Mouse (Mus musculus) left cerebral cortex, postnatal 14 days (tissue): ENCODE measurements around the gene Serinc5. TPM values are rescaled to one million over a fixed set of nuclear protein-coding genes. Genes with fewer than 3 reads are reported as not detected.
"Not testable (repeated sequence)": the region's sequence is repeated elsewhere in the genome, so short reads cannot be mapped to it uniquely, and the experiment has no call there.

Source experiments
- DNase-seq, 2 experiments: peaks; one replicate each; pipeline ENCODE4 v3.0.0; 2021 to 2022; ENCODE audit warnings: low spot score in 2 of 2, mixed read lengths in 1 of 2
- intact Hi-C: fragments of 180-260 bp; cut with DNase I; formaldehyde crosslinking; loops from one replicate; pipeline ENCODE4 v1.15.1; 2025
- long read RNA-seq, 2 experiments: library from polyadenylated mRNA; stranded (forward); transcript quantifications; one replicate each; pipeline ENCODE4 v2.0.0; 2021
- total RNA-seq, 2 experiments: library from RNA; stranded (reverse); gene quantifications; 2 replicates each; pipeline ENCODE4 v1.2.3; 2021

Gene Serinc5
- total RNA-seq, result 10 to 100 TPM; 60.2 to 73.2 TPM
- long read RNA-seq, experiment 1, full-length matches to known transcripts, result 33 of 65 reads
- long read RNA-seq, experiment 1, partial matches to known transcripts, result 4 of 65 reads
- long read RNA-seq, experiment 1, other reads (novel, unspliced or antisense), result 28 of 65 reads
- long read RNA-seq, experiment 2, full-length matches to known transcripts, result 26 of 58 reads
- long read RNA-seq, experiment 2, partial matches to known transcripts, result 26 of 58 reads
- long read RNA-seq, experiment 2, other reads (novel, unspliced or antisense), result 6 of 58 reads

DNA sequence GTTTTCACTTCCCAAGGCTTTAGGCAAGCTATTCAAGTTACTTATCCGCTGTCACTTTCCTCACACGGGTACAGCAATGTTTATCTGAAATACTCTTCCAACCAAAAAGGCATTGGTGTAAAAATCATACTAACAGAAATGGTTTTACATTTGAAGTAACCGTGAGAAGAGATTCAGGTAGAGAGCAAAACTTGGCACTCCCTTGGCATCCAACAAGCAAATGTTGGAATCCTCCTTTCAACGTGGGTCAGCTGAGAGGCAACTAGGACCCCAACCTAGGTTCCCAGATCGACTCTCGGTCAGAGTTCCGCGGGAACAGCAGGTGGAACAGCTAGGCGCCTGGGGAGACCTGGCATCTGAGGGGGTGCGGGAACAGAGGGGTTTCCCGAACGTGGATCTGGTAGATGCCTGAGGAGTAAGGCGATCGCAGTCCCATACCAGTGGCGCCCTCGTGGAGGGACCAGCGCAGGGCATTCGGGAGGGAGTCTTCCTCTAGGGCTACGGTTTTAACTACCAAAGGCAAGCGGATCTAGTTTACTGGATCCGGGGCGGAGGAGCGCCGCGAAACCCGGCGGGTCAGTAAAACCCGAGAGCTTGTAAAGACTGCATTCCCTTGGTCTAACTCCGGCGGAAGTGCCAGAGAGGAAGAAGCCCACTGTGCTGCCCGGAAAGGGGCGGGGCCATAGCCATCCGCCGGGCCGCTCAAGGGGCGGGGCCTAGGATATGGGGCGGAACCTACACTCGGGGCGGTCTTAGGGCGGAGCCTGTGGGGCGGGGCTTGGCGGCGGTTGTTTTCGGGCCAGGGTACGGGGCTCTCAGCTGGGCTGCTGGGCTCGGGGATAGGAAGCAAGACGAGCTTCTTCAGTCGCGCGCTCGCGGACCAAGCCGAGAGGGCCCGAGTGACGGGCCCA, at the start of gene Serinc5:
TSS of gene Serinc5 (plus strand) at position 781 of the 911 bp plus-strand sequence.
- intact Hi-C loops, result loop anchor here (5.0 kb wide), 1 partner anchor 87 kb away; no protein-coding TSS in a partner anchor
- DNase-seq, result peak; percentile 95

DNA sequence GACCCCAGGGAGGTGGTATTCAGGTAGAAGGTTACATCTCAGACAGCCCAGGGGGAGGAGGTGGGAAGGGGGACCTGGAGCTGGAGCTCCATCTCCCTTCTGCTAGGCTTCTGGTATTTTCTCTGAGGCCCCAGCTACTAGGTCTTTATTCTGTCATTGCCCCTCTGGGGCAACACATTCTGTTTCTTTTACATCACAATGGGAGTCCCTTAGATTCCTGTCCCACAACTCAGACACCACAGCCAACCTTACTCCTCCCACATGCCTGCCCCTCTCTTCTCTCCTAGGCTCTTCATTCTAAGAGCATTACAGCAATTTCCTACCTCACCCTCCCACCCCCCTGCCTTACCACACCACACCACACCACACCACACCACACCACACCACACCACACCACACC, 34.8 kb upstream of the Serinc5 start, which contains the start of gene Spz1:
TSS of gene Spz1 (minus strand) at position 101 of the 400 bp plus-strand sequence.
- DNase-seq, result no peak
- intact Hi-C loops, result no loop called here

DNA sequence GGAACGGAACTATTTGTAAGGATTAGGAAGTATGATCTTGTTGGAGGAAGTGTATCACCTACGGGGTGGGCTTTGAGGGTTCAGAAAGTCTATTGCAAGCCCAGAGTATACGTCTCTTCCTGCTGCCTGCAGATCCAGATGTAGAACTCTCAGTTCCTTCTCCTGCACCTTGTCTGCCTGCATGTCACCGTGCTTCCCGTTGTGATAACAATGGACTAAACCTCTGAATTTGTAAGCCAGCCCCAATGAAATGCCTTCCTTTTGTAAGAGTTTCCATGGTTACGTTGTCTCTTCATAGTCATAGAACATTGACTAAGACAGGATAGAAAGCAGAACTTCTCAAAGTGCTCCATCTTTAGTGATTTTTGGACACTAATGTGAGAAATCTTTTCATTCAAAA, 34.2 kb upstream of the Serinc5 start:
- intact Hi-C loops, result no loop called here
- no peak for DNase-seq

DNA sequence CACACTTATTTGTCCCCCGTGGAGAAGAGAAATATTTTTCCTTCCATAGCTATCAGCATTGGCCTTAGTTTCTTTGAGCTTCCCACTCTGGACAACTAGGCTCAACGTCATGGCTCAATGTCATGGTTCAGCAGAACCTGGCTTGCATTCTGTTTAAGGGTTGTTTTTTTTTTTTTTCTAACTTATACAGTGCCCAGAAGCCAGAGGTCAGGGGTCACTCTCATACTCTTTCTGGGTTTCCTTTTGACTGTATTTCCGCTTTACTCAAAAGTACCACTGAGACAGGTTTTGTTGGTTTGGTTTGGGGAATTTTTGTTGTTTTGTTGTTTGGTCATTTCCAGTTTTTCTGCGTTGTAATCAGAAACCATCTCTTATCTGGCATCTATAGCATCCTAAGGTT, 32.7 kb upstream of the Serinc5 start:
- intact Hi-C loops, result no loop called here
- DNase-seq, result no peak

DNA sequence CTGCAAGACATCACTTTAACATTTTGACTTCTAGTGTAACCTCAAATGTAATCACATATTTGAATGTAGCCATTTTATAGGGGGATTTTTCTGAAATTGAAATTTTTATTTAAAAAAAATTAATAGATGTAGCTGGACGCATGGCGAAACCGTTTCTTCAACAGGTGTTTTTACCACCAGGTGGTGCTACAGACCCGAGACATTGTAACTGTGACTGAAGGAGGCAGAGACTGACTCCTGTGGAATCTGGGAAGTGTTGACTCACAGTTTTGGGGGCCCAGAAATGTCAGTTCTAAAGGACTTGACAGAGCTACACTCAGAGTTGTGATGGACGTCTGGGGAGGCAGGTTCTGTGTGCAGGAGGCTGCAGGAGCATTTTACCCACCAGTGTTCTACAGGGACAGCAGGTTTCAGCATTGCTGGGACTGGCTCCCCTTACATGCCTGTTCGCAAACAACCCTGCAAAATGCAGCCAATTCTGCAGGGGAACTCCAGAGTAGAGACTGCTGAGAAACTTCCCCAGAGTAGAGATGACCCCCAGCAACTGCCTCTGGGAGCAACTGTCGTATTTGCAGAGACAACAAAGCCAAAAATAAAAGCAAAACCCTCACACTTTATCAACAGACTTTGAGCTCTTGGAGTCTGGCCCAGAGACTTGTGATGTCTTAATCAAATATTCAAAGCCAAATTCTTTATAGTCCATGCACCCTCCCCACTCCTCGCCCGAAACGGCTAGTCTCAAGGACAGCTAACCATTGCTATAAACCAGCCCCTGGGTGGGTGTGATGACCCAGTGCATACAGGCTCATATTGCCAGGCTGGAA, 30.5 kb upstream of the Serinc5 start:
- intact Hi-C loops, result loop anchor here (1.0 kb wide), 1 partner anchor 160 kb away; no protein-coding TSS in a partner anchor
- DNase-seq, result peak; percentile 63 to 77

DNA sequence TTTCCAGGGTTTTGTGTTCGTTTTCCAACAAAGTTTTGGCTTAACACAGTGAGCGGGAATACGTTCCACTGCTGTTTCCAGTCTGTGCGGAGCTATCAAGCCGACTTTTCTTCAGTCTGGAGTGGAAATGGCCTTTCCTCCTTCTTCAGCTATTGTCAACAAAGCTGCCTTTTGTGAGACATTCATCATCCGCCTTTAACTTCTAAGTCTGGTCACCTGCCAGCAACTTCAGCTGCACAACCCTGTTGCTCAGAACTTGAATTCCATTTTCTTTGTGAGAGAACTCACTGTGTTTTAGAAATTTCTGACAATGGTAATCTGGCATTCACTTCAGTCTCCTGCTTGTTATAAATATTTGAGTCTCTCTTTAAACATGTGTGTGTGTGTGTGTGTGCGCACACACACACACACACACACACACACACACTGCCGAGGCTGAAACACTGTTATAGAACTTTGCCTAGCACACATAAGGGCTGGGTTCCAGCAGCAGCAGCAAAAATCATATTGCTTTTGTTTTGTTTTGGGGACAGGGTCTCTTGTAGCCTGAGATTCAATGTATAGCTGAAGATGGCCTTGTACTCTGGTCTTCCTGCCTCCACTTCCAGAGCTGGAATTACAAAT, 26.7 kb upstream of the Serinc5 start:
- intact Hi-C loops, result no loop called here
- DNase-seq, result no peak

DNA sequence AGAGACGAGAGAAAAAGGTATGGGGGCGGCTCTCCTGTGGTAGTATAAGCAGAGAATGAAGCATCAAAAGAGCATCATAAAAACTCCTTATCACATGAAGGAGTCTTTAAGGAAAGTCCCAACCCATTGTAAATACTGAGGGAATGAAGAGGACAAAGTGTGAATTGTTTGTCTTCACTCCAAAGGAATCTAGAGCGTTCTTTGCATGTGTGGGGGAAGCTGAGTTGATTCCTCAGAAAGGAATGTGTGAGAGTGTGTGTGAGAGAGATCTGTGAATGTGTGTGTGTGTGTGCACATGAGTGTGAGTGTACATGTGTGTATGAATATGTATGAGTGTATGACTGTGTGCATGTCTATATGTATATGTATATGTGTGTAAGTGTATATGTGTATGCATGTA, 22.2 kb upstream of the Serinc5 start:
- intact Hi-C loops, result no loop called here
- DNase-seq, result no peak

DNA sequence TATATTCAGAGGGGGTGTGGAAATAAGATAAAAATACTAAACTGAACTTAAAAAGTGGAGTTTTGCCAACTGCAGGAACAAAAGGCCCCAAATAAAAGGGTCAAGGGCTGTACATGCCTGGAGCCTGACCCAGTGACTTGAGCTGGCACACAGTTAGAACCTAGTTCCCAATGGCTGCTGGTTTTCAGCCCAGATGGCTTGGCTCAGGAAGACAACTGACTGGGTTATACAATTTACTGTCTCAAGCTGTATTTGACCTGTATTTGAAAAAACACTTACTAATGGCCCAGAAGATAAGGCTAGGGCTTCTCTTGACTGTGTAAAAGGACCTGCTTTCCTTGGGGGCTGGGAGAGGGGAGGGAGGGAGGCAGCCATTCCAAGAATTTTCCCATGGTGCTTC, 21.6 kb upstream of the Serinc5 start:
- intact Hi-C loops, result no loop called here
- no peak for DNase-seq

DNA sequence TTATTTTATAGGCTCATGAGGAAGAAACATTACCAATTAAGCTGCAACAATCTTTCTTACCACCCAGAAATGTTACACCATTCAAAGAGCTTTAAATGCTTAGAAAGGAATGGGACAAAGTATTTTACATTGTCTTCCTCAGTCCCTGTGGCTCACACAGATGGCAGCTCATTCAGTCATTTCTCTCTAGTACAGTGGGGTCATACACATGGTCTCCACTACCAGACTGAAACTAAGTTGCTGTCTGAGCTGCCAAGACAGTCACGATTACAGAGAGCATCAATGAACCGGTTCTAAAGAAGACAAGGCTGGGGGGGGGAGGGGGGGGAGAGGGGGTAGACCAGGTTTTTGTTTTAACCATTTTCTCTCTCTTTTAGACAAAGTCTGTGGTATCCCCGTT, 19.7 kb upstream of the Serinc5 start:
- intact Hi-C loops, result loop anchor here (5.0 kb wide), 1 partner anchor 141 kb away; no protein-coding TSS in a partner anchor
- no peak for DNase-seq

DNA sequence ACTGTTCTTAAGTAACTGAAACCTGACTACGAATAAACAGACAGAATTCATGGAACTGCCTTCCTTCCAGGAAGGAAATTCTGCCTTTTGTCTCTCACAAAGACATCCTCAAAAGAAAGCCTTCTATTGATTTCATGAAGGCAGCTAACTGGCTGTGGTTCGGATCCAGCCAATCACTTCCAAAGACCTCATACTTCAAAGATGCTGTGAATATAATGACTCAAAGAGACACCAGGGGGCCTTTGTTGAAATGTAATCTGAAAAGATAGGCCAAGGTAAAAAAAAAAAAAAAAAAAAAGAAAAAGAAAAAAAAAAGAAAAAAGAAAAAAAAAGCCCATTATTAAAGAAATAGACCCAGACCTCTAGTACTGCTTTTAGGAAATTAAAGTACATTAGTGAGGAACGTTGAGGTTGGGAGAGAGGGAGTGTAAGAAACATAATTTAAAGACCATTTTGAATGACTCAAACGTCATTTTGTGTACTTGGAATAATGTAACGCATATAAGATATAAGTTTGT, 18.6 kb upstream of the Serinc5 start:
- intact Hi-C loops, result loop anchor here (5.0 kb wide), 1 partner anchor 140 kb away; no protein-coding TSS in a partner anchor
- DNase-seq, result no peak

DNA sequence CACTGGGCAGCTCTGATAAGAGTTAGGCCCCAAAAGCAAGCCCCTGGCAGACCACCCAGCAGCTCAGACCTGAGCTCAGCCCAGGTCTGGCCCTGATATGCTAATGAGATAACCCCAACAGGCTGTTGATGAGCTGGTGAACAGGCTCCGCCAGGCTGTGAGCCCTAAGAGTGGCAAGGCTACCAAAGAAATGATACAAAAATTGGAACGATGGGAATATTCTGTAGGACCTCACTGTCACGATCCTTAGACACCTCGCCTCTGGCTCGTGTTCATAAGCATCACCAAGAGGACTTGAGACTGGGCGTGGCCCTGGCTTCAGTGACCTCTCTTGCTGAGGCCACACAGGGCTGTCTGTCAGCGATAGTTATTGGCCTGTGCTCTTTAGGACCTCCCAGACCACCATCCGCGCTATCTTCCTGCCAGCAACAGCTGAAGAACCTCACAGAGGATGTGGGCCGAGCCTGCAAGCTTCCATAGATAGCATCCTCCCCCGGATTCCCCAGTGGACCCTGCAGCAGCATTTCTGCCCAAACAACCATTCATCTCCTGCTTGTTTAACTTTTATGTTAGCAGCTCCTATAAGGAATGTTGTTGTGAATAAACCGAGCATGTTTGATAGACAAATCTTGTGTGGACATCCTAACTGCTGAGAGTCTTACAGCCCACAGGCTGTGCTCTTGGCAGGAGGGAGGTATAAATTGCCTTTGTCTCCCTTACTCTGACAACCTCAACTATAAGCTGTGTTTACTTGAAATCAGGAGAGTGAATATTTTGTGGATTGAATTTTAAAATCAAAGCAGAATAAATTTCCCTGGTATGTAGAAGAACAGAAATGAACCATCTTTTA, 17.9 kb upstream of the Serinc5 start:
- DNase-seq, result peak in 1 of 2 experiments; percentile 62
- intact Hi-C loops, result loop anchor here (5.0 kb wide), 1 partner anchor 139 kb away; no protein-coding TSS in a partner anchor

DNA sequence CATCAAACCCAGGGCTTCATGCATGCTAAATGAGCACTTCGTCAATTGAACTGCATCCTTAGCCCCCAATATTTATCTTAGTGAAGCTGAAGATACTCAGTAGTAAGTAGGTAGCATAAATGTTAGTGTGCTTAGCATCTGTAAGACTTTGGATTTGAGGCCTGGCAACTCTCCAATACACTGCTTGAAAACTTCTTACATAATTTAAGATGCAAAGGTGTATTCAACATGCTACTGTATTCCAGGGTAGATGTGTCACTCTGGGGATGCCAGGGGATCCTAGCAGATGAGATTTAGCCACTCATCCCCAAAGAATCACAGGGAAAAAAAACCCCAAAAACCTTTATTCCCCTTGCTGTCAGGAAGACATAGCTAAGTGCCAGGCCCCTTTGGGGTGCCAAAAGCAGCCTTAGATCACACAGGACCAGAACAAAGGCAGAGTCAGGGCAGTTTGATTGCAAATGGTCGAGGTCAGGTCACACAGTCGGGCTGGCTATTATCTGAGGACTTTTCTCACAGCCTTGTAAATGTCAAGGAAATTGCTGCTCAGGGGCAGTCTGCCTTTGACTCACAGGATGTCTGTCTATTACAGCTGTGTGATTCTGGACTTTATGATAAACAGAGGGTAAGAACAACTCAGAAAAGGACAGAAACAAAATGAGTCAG, 17.0 kb upstream of the Serinc5 start:
- intact Hi-C loops, result loop anchor here (5.0 kb wide), 1 partner anchor 138 kb away; no protein-coding TSS in a partner anchor

DNA sequence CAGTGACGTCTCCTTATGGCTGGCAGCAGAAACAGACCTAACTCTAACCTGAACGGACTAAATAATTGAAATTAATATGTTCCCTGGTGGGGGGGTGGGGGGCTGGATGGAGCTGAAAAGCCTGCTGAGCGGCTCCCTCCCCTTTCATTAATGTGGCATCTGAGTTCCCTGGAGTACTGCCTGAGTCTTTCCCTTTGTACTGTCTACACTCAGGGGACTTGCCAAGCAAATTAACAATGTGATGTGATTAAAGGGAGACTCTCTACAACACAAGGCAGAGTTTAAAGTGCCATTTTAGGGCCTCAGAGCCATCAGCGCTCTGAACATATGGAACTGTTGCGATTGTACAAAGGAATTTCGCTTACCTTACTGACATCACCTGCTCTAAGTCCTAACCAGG, 16.4 kb upstream of the Serinc5 start:
- intact Hi-C loops, result loop anchor here (5.0 kb wide), 1 partner anchor 138 kb away; no protein-coding TSS in a partner anchor
- no peak for DNase-seq

More for the DNA sequence above, 17.0 kb upstream of the Serinc5 start:
- no peak for DNase-seq

DNA sequence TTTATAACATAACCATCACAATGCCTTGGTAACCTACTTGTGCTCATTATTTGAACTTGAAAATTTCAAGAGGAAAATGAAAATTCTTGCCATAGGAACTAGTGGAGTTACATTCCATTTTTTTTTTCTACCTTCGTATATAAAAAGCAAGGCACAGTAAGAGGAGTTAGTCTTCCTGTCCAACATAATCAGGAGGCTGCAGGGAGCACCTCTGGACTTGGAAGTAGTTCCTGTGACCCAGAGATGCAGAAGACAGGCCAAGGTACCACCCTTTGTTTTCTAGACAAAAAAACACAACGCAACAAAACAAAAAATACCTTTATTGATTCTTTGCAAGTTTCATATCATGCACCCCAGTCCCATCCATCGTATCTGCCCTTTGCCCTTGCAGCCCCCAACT, 16.0 kb upstream of the Serinc5 start:
- intact Hi-C loops, result loop anchor here (5.0 kb wide), 1 partner anchor 137 kb away; no protein-coding TSS in a partner anchor
- DNase-seq, result no peak

DNA sequence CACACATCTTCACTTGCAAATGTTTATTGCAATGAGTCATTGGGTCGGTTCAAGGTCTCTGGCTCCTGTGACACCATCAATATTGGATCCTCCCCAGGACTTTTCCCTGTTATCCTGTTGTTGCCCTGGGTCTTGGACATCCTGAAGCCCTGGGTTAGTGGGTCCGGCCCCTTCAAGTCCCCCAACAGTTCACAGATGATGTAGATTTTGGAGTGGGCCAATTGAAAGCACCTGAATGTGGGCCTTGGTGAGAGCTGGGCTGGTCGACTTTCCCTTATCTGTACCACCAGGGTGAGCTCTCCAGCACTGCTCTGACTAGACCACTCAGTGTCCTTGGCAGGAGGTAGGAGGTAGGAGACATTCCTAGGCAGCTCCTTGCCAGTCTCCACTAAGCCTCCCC, 15.5 kb upstream of the Serinc5 start:
- intact Hi-C loops, result no loop called here
- DNase-seq, result no peak

DNA sequence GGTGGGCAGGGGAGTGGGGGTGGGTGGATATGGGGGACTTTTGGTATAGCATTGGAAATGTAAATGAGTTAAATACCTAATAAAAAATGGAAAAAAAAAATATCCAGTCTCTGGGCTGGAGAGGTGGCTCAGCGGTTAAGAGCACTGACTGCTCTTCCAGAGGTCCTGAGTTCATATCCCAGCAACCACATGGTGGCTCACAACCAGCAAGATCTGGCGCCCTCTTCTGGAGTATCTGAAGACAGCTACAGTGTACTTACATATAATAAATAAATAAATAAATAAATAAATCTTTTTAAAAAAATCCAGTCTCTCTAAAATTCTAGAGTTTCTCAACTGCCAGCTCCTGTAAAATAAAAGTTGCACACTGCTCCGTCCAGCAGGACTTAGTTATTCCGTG, 5.6 kb upstream of the Serinc5 start:
- DNase-seq, result not testable (repeated sequence)

More for the DNA sequence above, 5.6 kb upstream of the Serinc5 start:
- intact Hi-C loops, result not testable (repeated sequence)
